Mouse (Mus musculus) stomach, postnatal 0 days (tissue): Measurements from ENCODE around the gene Kndc1.

Source experiments
- CTCF ChIP-seq: IDR thresholded peaks from 2 replicates; pipeline ENCODE4 v1.5.1; 2016; ENCODE audit warnings: antibody characterized with exemption, low read depth, mild to moderate bottlenecking, moderate library complexity
- EP300 ChIP-seq: optimal IDR thresholded peaks from 2 replicates; pipeline ENCODE3; 2016; ENCODE audit warnings: antibody characterized with exemption

- TF ChIP-seq CTCF (no peak), EP300 (no peak)
These were observed 5.0 kb downstream of the Kndc1 start for GRCm38 (mm10) chr7:139899505-139899904.
